Mouse (Mus musculus) olfactory bulb, adult 2 months (tissue): Measurements from ENCODE around the gene P4ha2. TPM values are rescaled to one million over a fixed set of nuclear protein-coding genes. Genes with fewer than 3 reads are reported as not detected.
A peak's percentile ranks its signal among the peaks of the same experiment; 100 is the strongest.
"Not testable (repeated sequence)": the region's sequence is repeated elsewhere in the genome, so short reads cannot be mapped to it uniquely, and the experiment has no call there.

Source experiments
- H3K27ac ChIP-seq: fragments of 200-500 bp; 2 replicates; pipeline ENCODE4 v1.5.1; 2012; ENCODE audit warnings: low read depth, low read length; ENCODE audit not compliant: insufficient read depth
- H3K4me1 ChIP-seq: fragments of 200-500 bp; 2 replicates; pipeline ENCODE4 v1.6.1; 2012; ENCODE audit warnings: low read length; ENCODE audit not compliant: control insufficient read depth, insufficient read depth
- H3K4me3 ChIP-seq: fragments of 200-500 bp; 2 replicates; pipeline ENCODE4 v1.5.1; 2012; ENCODE audit warnings: mild to moderate bottlenecking, low read depth, low read length, moderate library complexity; ENCODE audit not compliant: insufficient read depth
- CTCF ChIP-seq: fragments of 200-500 bp; IDR thresholded peaks from 2 replicates; pipeline ENCODE4 v1.5.1; 2012; ENCODE audit warnings: low read depth, mild to moderate bottlenecking, low read length, moderate library complexity; ENCODE audit not compliant: insufficient read depth
- POLR2A ChIP-seq: fragments of 200-500 bp; IDR thresholded peaks from 2 replicates; pipeline ENCODE4 v1.6.1; 2012; ENCODE audit warnings: mild to moderate bottlenecking, low read depth, low read length, moderate library complexity; ENCODE audit not compliant: insufficient read depth
- WGBS: fragments of 180-500 bp; shearing (Covaris S2); methylation state at CpG from one replicate; pipeline ENCODE4 v1.1.7; 2018; 5-methylcytosine and 5-hydroxymethylcytosine counted together
- polyA plus RNA-seq: library from polyadenylated mRNA; stranded (reverse); fragments of >200 nt; gene quantifications from 2 replicates; pipeline ENCODE4 v1.2.4, GENCODE M21; 2012; ENCODE audit warnings: low replicate concordance; ENCODE audit not compliant: missing spikeins, insufficient read depth, insufficient read length

P4ha2 gene
- polyA plus RNA-seq, 1 experiment, result not detected

DNA sequence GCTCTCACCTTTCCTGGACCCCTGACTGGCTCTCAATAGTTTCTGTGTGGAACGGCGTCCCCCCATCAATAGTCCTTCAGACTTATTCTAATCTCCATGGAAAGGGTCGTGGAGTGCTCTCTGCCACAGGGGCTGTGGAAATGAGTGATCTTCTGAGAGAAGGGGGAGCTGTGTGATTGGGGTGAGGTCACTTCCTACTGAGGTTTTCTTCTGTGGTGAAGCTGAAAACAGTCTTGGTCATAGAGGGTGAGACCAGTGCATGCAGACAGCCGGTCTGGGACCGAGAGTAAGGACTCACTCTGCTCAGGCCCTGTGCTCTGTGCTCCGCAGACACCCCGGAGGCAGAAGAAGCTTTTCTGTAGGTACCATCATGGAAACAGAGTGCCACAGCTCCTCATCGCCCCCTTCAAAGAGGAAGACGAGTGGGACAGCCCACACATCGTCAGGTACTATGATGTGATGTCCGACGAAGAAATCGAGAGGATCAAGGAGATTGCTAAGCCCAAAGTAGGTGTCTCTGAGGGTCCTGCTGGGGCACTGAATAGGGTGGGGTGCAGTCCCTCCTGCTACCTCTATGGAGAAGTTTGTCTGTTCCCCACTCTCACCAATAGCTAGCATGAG is 20.0 kb downstream of the P4ha2 start:
- H3K4me1 ChIP-seq, result peaks cover 3% of the 10 kb centered on the region
- H3K4me3 ChIP-seq, result no peak overlapping the region
- WGBS, result 94% methylated on average over 13 of the region's 13 CpGs
- TF ChIP-seq POLR2A (no peak), CTCF (no peak)
- H3K27ac ChIP-seq, result no peak overlapping the region

DNA sequence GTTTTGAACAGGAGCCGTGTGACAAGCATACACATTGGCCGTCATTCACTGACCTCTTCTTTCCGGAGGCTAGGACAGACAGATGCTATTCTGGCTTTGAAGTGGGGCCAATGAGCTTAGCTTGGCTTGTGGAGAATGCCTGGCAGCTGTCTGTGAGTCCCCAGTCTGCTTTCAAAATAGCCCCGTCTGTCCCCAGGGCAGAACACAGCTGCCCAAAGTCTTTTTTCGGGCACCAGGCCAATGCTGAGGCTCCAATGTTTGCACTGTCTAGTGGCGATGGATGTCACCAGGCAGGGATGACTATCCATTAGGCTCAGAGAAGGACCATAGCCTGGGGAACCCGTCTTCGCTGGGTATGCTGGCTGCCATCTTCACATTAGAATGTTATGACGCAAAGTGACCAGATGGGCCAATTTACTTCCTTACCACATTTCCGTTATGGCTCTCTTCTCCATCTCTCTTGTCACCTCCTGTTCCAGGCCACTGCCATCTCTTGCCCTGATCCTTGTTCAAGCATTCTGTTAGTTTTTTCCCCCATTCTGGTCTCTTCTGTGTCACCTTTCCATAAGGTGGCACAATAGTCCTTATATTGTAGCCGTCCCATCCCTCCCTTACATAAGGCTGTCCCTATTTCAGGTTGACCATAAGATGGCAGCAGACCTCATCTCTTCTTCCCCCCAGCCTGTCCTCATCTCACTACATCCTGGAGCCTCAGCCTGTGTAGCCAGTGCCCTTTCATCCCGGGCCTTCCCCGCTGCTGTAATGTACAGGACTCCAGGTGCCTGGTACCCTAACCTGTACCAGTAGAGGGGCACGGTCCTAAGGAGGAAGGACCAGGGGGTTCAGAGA is 22.7 kb downstream of the P4ha2 start:
- Histone ChIP-seq H3K4me3 (no peak overlapping the region), H3K4me1 (peaks cover 15% of the 10 kb centered on the region), H3K27ac (0 out of 2 replicates have a peak overlapping the region, but pooled peaks have one; percentile 10)
- TF ChIP-seq CTCF, result no peak
- no peak for TF ChIP-seq POLR2A
- WGBS, result 61% methylated on average over 14 of the region's 14 CpGs

DNA sequence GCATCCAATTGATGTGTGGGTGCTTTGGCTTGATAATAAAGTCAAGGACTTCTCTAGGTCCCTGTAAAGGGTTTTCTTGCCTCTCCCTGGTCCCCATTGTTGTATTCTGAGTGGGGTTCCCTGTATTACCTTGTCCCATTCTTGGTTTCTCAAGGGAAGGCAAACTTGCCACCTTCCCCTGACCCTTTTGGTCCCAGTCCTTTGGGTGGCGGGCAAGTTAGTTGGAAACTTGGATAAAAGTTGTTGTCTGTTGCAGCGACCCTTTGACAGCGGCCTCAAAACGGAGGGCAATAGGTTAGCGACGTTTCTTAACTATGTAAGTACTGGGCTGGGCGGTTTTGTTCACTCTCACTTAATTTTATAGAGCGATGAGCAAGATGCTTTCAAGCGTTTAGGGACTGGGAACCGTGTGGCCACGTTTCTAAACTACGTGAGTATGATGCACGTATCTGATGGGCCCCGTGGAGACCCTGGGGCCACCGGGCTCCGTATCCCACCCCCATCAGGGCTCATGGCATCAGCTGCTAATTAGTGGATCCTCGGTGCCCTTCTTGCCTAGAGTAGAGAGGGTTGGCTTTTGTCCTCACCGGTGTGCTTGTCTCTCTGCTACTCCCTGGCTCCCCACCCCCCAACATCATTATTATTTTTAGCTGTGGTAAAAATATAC is 26.2 kb downstream of the P4ha2 start:
- H3K4me1 ChIP-seq, result peaks cover 20% of the 10 kb centered on the region
- H3K4me3 ChIP-seq, result no peak overlapping the region
- 84% methylated on average over 18 of the region's 18 CpGs for WGBS
- no peak for TF ChIP-seq POLR2A
- TF ChIP-seq CTCF, result no peak
- H3K27ac ChIP-seq, result no peak overlapping the region

DNA sequence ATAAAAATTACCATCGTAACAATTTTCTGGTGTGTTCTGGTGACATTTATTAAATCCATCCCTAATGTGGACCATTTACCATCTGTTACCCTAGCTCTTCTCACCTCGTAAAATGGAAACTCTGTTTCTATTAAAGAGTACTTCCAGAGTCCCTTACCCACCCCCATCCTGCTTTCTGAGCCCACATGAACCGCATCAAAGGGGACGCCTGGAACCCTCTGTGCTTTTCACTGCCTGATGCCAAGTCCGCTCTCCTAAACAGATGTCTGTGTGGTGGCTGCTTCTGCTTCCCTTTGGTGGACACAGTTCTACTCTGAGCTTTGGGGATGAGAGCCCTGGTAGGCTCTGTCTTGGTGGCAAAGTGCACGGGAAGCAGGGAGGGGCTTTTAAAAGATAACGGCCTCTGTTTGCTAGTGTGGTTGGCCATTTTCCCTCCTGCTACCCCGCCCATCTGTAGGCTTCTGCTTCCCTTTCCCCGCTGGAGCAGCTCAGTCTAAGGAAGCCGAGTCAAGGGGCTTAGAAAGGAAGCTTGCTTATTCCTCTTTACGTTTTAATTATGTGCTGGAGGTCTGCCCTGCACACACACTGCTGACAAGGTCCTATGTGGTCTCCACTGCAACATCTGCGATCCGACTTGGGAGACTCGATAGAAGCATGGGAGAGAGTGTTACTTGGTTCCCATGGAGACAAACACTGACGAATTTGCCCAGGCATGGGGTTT is 26.9 kb downstream of the P4ha2 start:
- H3K27ac ChIP-seq, result no peak overlapping the region
- TF ChIP-seq POLR2A (no peak), CTCF (no peak)
- 28% methylated on average over 15 of the region's 15 CpGs for WGBS
- no peak overlapping the region for H3K4me3 ChIP-seq
- peaks cover 20% of the 10 kb centered on the region for H3K4me1 ChIP-seq

DNA sequence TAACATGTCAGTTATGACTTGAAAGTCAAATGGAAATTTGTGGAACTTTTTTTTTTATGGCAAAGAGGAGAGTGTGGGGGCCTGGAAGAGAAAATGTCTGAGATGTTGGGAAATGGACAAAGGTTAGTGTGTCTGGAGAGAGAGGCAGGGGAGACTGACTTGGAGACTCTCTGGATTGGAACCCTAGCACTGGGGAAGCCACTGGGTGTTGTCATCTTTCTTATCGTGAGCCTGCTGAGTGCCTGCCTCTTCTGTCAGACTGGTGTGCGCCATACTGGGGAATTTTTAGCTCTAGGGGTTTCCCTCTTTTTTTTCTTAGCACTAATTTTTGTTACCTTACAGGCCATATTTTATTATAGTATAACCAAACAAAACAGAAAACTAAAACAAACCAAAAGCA is 27.5 kb downstream of the P4ha2 start:
- no peak for TF ChIP-seq CTCF
- Histone ChIP-seq H3K4me3 (no peak overlapping the region), H3K27ac (no peak overlapping the region), H3K4me1 (peaks cover 18% of the 10 kb centered on the region)
- 77% methylated on average over 2 of the region's 2 CpGs for WGBS

DNA sequence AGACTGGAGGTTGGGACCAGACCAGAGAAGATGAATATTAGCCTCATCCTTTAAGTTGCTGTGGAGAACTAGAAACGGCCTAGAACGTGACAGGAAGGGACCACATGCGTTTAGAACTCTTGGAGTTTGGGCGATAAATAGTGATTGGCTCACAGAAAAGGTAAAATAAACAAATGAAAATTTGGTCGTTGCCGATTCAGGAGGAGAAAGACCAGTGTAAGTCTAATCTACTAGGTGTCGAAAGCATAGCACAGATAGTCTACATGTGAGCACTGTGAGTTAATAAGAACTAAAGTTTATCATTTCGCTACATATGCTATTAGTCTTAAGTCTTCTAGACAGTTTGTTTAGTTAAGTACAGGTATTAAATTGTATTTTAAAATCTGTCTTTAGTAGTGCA is 30.1 kb downstream of the P4ha2 start:
- TF ChIP-seq CTCF (no peak), POLR2A (no peak)
- H3K4me3 ChIP-seq, result no peak overlapping the region
- peaks cover 16% of the 10 kb centered on the region for H3K4me1 ChIP-seq
- 95% methylated on average over 8 of the region's 8 CpGs for WGBS
- no peak overlapping the region for H3K27ac ChIP-seq

DNA sequence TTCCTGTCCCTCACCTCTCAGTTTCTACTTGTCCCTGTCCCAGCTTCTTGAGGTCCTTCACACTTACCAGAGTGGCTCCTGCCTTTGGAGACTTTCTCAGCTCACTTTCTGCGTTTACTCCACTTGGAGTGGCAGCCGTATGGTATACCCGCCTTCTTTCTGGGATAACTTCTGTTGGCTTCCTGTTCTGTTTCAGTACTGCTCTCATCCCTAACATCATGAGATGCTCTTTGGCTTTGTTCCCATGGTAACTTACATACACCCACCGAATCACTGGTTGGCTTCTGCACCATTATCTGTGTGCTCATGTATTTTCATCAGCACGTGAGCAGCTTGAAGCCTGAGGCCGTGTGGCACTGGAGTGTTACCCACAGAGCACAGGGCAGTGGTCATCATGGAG is 30.8 kb downstream of the P4ha2 start:
- 41% methylated on average over 6 of the region's 6 CpGs for WGBS
- Histone ChIP-seq H3K27ac (no peak overlapping the region), H3K4me3 (no peak overlapping the region), H3K4me1 (peaks cover 16% of the 10 kb centered on the region)
- TF ChIP-seq CTCF, result no peak
- no peak for TF ChIP-seq POLR2A

DNA sequence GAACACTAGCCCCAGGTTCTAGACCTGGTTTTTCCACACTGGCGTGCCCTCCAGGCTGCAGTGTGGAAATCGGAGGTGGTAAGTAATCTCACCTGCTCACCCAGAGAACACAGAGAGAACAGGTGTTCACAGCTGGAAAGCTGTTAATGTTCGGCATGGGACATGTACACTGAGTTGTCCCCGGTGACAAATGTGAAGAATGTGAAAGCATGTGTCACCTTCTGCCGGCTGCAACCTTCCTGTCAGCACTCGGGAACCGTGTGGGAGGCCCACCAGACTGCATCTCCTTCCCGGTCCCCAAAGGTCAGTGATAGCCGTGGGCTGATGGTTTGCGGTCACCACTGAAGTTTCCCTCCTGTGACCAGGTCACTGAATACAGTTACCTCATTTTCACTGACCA is 32.4 kb downstream of the P4ha2 start:
- H3K4me1 ChIP-seq, result peaks cover 5% of the 10 kb centered on the region
- 90% methylated on average over 10 of the region's 10 CpGs for WGBS

DNA sequence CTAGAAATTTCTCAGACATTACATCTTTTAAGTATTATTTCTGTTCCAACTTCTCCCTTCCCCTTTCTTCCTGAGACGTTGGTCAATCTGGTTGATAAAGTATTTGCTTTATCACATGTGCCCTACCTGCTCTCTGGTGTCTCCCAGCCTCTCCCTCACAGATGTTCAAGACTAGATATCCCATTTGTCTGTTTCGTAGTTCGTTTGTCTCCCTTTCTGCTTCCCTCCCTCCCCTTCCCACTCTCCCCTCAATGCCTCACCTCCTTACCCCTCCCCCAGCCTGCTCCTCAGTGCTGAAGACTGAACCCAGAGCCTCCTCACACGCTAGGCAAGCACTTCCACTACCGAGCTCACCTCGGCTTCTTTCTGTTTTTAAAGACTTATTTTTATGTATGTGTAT is 35.0 kb downstream of the P4ha2 start:
- H3K4me3 ChIP-seq, result no peak overlapping the region
- TF ChIP-seq CTCF (no peak), POLR2A (no peak)
- peaks cover 5% of the 10 kb centered on the region for H3K4me1 ChIP-seq
- H3K27ac ChIP-seq, result no peak overlapping the region
- 91% methylated on average over 6 of the region's 6 CpGs for WGBS

More for the DNA sequence above, 32.4 kb downstream of the P4ha2 start:
- TF ChIP-seq POLR2A, result no peak
- TF ChIP-seq CTCF, result no peak
- Histone ChIP-seq H3K27ac (no peak overlapping the region), H3K4me3 (no peak overlapping the region)

DNA sequence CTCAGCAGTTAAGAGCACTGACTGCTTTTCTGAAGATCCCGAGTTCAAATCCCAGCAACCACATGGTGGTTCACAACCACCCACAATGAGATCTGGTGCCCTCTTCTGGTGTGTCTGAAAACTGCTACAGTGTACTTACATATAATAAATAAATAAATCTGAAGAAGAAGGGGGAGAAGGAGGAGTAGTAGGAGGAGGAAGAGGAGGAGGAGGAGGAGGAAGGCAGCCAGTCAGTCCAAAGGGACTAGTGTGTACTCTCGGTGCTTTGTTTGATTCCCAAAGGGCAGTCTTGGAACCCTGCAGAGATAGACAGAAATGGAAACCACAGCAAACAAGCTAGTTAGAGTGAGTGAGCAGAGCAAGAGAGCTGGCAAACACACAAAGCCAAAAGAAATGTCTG is 40.3 kb downstream of the P4ha2 start:
- not testable (repeated sequence) for H3K4me3 ChIP-seq, H3K27ac ChIP-seq, H3K4me1 ChIP-seq
- whole genome bisulfite sequencing, result 36% methylated on average over 2 of the region's 2 CpGs
